Mouse (Mus musculus) midbrain, embryonic 13.5 days (tissue): Measurements from ENCODE around the gene Ascc1. TPM values are rescaled to one million over a fixed set of nuclear protein-coding genes. Genes with fewer than 3 reads are reported as not detected.

Source experiments
- ATAC-seq: fragments of 200-750 bp; cut with Nextera tagmentation; 2 replicates; pipeline ENCODE4 v1.8.0; 2017; ENCODE audit warnings: mild to moderate bottlenecking, moderate TSS enrichment, moderate library complexity
- H3K27ac ChIP-seq: fragments of 300-500 bp; sonication (generic); 2 replicates; pipeline ENCODE4 v1.5.1; 2015; ENCODE audit warnings: inconsistent platforms, mild to moderate bottlenecking, moderate library complexity
- H3K27me3 ChIP-seq: fragments of 300-500 bp; sonication (generic); 2 replicates; pipeline ENCODE4 v1.6.1; 2015; ENCODE audit warnings: mild to moderate bottlenecking, inconsistent platforms
- H3K36me3 ChIP-seq: fragments of 300-500 bp; sonication (generic); 2 replicates; pipeline ENCODE4 v1.6.1; 2015; ENCODE audit warnings: mild to moderate bottlenecking, inconsistent platforms
- H3K4me1 ChIP-seq: fragments of 300-500 bp; sonication (generic); replicated peaks from 2 replicates; pipeline ENCODE4 v1.6.1; 2015; ENCODE audit warnings: inconsistent platforms
- H3K4me2 ChIP-seq: fragments of 300-500 bp; sonication (generic); replicated peaks from 2 replicates; pipeline ENCODE4 v1.6.1; 2015; ENCODE audit warnings: moderate library complexity, mild to moderate bottlenecking, inconsistent platforms
- H3K4me3 ChIP-seq: fragments of 300-500 bp; sonication (generic); replicated peaks from 2 replicates; pipeline ENCODE4 v1.5.1; 2015; ENCODE audit warnings: mild to moderate bottlenecking, inconsistent platforms
- H3K9ac ChIP-seq: fragments of 300-500 bp; sonication (generic); replicated peaks from 2 replicates; pipeline ENCODE4 v1.6.1; 2015; ENCODE audit warnings: mild to moderate bottlenecking, inconsistent platforms
- H3K9me3 ChIP-seq: fragments of 300-500 bp; sonication (generic); 2 replicates; pipeline ENCODE4 v1.6.1; 2016; ENCODE audit warnings: mild to moderate bottlenecking, inconsistent platforms
- WGBS: fragments of 180-500 bp; shearing (Covaris S2); methylation state at CpG from one replicate; pipeline ENCODE4 v1.1.7; 2015; 5-methylcytosine and 5-hydroxymethylcytosine counted together
- polyA plus RNA-seq: library from polyadenylated mRNA; unstranded; fragments of >200 nt; fragmentation: Nextera tagmentation; extraction: Ambion mirVana; gene quantifications from 2 replicates; pipeline ENCODE4 v1.2.1, GENCODE M21; 2015

The Ascc1 gene
- polyA plus RNA-seq, 1 experiment from 2014 or later: 50.6 TPM

GRCm38 (mm10) chr10:60027619-60028084 is 25.0 kb downstream of the Ascc1 start:
- Histone ChIP-seq H3K4me2 (no peak overlapping the region), H3K27ac (peak overlapping the region; percentile 11; the same call in 1 of the 2 replicates), H3K9me3 (no peaks in the 10 kb centered on the region), H3K36me3 (0 out of 2 replicates have a peak, but pooled peaks cover 2% of the 10 kb centered on the region), H3K27me3 (no peaks in the 10 kb centered on the region), H3K4me1 (peaks cover 32% of the 10 kb centered on the region), H3K4me3 (no peak overlapping the region), H3K9ac (no peak overlapping the region)
- 59% methylated on average over 2 of the region's 2 CpGs for WGBS
- ATAC-seq: no peak

DNA sequence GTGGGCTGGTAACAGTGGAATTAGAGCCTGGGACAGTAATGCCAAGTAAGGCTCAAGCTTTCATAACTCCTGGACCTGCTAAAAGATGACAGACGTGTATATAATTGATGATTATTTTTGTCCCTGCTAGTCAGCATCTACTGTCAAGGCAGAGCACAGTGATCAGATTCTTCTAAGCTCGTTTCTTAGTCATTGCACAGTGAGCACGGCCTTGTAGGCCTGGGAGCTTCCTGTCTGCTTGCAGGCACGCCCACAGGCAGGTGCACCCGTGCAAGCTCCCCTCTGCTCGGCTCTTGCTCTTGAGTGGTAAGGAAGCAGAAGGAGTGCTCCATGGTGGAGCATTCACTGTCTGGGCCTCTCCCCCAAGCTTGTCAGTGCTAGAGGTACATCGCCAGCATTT is 25.6 kb downstream of the Ascc1 start:
- WGBS: 83% methylated on average over 7 of the region's 7 CpGs
- H3K9ac ChIP-seq: no peak overlapping the region
- no peak for ATAC-seq
- H3K36me3 ChIP-seq: no peaks in the 10 kb centered on the region
- H3K4me1 ChIP-seq: peaks cover 36% of the 10 kb centered on the region
- no peak overlapping the region for H3K4me2 ChIP-seq
- H3K9me3 ChIP-seq: no peaks in the 10 kb centered on the region
- H3K27ac ChIP-seq: no peak overlapping the region
- no peak overlapping the region for H3K4me3 ChIP-seq
- H3K27me3 ChIP-seq: no peaks in the 10 kb centered on the region

DNA sequence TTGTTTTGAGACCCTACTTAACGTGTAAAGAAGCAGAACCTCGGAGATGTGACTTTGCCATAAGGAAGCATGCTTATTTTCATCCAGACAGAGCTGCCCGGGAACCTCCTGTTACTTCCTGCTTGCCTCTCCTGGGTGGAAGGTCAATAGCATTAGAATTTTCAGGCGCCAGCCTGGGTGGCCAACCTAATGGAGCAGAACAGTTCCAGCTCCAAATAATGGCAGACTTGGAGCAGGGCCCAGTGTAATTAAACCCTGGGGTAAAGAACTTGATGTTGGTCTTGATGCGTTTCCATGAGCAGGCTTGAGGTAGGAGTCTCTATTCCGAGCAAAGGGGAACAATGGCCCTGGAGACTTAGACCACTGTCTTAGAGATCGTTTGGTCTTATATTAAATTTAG is 26.4 kb downstream of the Ascc1 start:
- no peak for ATAC-seq
- Histone ChIP-seq H3K27ac (no peak overlapping the region), H3K9me3 (no peaks in the 10 kb centered on the region), H3K4me1 (peaks cover 38% of the 10 kb centered on the region), H3K36me3 (no peaks in the 10 kb centered on the region), H3K4me3 (no peak overlapping the region), H3K4me2 (no peak overlapping the region), H3K9ac (no peak overlapping the region), H3K27me3 (no peaks in the 10 kb centered on the region)
- WGBS: 62% methylated on average over 7 of the region's 7 CpGs

DNA sequence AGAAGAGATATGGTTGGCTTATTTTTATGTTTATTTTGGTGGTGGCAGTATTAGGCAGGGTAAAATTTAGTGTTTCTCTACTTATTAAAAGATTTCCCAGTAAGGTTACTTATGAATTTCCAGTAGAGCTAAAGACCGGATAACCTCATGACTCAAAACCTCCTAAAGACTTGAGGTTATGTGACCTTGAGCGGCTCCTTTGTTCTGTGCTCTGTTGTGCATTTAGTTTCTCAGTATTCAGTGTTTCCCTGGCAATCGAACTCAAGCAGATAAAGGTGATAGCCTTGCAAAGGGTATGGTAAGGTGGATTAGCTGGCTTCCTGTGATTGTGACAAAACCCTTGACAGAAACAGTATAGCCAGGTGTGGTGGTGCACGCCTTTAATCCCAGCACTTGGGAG is 26.8 kb downstream of the Ascc1 start:
- WGBS: 83% methylated on average over 4 of the region's 4 CpGs
- H3K4me3 ChIP-seq: no peak overlapping the region
- H3K9ac ChIP-seq: no peak overlapping the region
- peaks cover 38% of the 10 kb centered on the region for H3K4me1 ChIP-seq
- H3K36me3 ChIP-seq: no peaks in the 10 kb centered on the region
- no peak for ATAC-seq
- H3K9me3 ChIP-seq: no peaks in the 10 kb centered on the region
- no peak overlapping the region for H3K27ac ChIP-seq
- H3K27me3 ChIP-seq: no peaks in the 10 kb centered on the region
- no peak overlapping the region for H3K4me2 ChIP-seq

- H3K27ac ChIP-seq: 0 out of 2 replicates have a peak overlapping the region, but pooled peaks have one; percentile 6
- no peak overlapping the region for H3K4me2 ChIP-seq
- peak; percentile 14; the same call in 1 of the 2 replicates for ATAC-seq
- no peaks in the 10 kb centered on the region for H3K36me3 ChIP-seq
- H3K27me3 ChIP-seq: no peaks in the 10 kb centered on the region
- no peak overlapping the region for H3K4me3 ChIP-seq
- H3K9ac ChIP-seq: no peak overlapping the region
- H3K4me1 ChIP-seq: peaks cover 31% of the 10 kb centered on the region
- no peaks in the 10 kb centered on the region for H3K9me3 ChIP-seq
- WGBS: 77% methylated on average over 8 of the region's 8 CpGs
These were observed 29.0 kb downstream of the Ascc1 start for GRCm38 (mm10) chr10:60031562-60031961.

DNA sequence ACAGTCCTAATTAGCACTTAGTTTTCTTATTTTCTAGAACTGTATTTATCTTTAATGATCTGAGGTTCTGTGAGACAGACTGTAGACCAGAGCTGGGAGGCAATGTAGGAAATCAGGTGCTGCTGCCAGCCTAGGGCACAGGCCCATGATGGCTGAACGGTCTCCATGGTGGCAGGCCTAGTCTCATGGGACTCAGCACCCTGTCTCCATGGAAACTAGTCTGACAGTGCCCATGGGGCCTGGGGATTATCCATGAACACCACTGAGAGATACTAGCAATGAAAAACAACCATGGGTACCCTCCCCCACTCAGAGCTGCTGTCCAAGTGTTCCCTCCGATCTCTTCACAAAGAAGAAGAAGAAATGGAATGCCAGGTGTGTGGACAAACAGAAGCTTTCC is 29.4 kb downstream of the Ascc1 start:
- Histone ChIP-seq H3K27ac (0 out of 2 replicates have a peak overlapping the region, but pooled peaks have one; percentile 17), H3K9ac (0 out of 2 replicates have a peak overlapping the region, but pooled peaks have one; percentile 12), H3K4me3 (no peak overlapping the region), H3K36me3 (no peaks in the 10 kb centered on the region), H3K4me2 (0 out of 2 replicates have a peak overlapping the region, but pooled peaks have one; percentile 5), H3K27me3 (no peaks in the 10 kb centered on the region), H3K9me3 (no peaks in the 10 kb centered on the region), H3K4me1 (peaks cover 27% of the 10 kb centered on the region)
- WGBS: 19% methylated on average over 2 of the region's 2 CpGs
- peak; percentile 77 for ATAC-seq

DNA sequence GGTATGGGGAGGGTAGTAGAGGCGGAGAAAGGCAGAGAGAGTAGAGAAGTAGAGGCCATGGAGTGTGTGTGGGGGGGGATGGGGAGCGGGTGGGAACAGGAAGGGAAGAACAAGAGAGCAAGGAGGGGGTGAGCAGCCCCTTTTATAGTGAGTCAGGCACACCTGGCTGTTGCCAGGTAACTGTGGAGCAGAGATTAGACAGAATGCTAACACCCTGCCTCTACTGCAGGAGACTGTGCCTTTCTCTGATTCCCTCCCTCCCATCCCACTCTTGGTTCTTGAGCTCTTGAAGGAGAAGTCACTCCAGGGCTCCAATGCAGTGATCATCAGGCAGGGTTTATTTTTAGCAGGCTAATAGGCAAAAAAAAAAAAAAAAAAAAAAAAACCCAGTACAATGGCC is 30.0 kb downstream of the Ascc1 start:
- Histone ChIP-seq H3K27me3 (no peaks in the 10 kb centered on the region), H3K27ac (peak overlapping the region; percentile 17; the same call in 1 of the 2 replicates), H3K4me3 (no peak overlapping the region), H3K36me3 (no peaks in the 10 kb centered on the region), H3K4me2 (no peak overlapping the region), H3K4me1 (peaks cover 22% of the 10 kb centered on the region), H3K9ac (no peak overlapping the region), H3K9me3 (no peaks in the 10 kb centered on the region)
- 51% methylated on average over 2 of the region's 2 CpGs for WGBS
- peak; percentile 49 for ATAC-seq

GRCm38 (mm10) chr10:60033064-60033463 is 30.5 kb downstream of the Ascc1 start:
- H3K9me3 ChIP-seq: no peaks in the 10 kb centered on the region
- no peak overlapping the region for H3K9ac ChIP-seq
- ATAC-seq: no peak
- H3K36me3 ChIP-seq: no peaks in the 10 kb centered on the region
- 38% methylated on average over 5 of the region's 5 CpGs for WGBS
- H3K4me3 ChIP-seq: no peak overlapping the region
- H3K4me1 ChIP-seq: peaks cover 18% of the 10 kb centered on the region
- no peak overlapping the region for H3K4me2 ChIP-seq
- H3K27ac ChIP-seq: peak overlapping the region; percentile 51; the same call in 1 of the 2 replicates
- no peaks in the 10 kb centered on the region for H3K27me3 ChIP-seq

GRCm38 (mm10) chr10:60034621-60035020 is 32.0 kb downstream of the Ascc1 start:
- no peak overlapping the region for H3K4me2 ChIP-seq
- no peak overlapping the region for H3K4me3 ChIP-seq
- no peaks in the 10 kb centered on the region for H3K27me3 ChIP-seq
- H3K4me1 ChIP-seq: peaks cover 18% of the 10 kb centered on the region
- WGBS: 86% methylated on average over 3 of the region's 3 CpGs
- no peak overlapping the region for H3K9ac ChIP-seq
- no peaks in the 10 kb centered on the region for H3K36me3 ChIP-seq
- ATAC-seq: 0 out of 2 replicates have a peak, but pooled peaks have one; percentile 40
- H3K27ac ChIP-seq: no peak overlapping the region
- no peaks in the 10 kb centered on the region for H3K9me3 ChIP-seq

- Histone ChIP-seq H3K9ac (no peak overlapping the region), H3K4me3 (no peak overlapping the region), H3K9me3 (no peaks in the 10 kb centered on the region), H3K36me3 (no peaks in the 10 kb centered on the region), H3K4me2 (no peak overlapping the region), H3K27ac (no peak overlapping the region), H3K4me1 (peaks cover 18% of the 10 kb centered on the region), H3K27me3 (no peaks in the 10 kb centered on the region)
- 86% methylated on average over 4 of the region's 4 CpGs for WGBS
- ATAC-seq: no peak
These were observed 33.1 kb downstream of the Ascc1 start for GRCm38 (mm10) chr10:60035744-60036143.

DNA sequence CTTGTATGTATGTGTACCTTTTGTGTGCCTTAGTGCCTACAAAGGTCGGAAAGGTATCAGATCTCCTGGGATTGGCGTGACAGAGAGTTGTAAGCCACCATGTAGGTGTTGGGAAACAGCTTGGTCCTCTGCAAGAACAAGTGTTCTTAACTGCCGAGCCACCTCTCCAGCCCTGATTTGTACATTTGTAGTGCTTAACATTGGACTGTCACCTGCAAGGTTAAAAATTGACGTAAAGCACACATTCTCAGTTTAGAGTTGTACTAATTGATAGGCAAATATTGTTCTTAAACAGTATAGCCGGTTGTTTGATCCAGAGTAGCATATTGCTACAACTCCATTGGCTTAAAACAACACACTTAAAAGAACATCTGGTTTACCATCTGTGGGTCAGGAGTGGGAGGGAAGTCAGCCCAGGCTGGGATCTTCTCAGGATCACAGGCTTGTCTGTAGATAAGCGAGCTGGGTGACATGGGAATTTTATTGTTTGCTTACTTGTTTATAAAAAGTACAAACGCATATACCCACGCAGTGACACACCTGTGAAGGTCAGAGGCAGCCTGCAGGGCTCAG is 39.8 kb downstream of the Ascc1 start:
- H3K4me1 ChIP-seq: peaks cover 2% of the 10 kb centered on the region
- H3K4me3 ChIP-seq: no peak overlapping the region
- ATAC-seq: no peak
- no peaks in the 10 kb centered on the region for H3K9me3 ChIP-seq
- H3K9ac ChIP-seq: no peak overlapping the region
- no peak overlapping the region for H3K27ac ChIP-seq
- whole genome bisulfite sequencing: 94% methylated on average over 8 of the region's 8 CpGs
- no peak overlapping the region for H3K4me2 ChIP-seq
- H3K36me3 ChIP-seq: no peaks in the 10 kb centered on the region
- peaks cover 12% of the 10 kb centered on the region for H3K27me3 ChIP-seq

DNA sequence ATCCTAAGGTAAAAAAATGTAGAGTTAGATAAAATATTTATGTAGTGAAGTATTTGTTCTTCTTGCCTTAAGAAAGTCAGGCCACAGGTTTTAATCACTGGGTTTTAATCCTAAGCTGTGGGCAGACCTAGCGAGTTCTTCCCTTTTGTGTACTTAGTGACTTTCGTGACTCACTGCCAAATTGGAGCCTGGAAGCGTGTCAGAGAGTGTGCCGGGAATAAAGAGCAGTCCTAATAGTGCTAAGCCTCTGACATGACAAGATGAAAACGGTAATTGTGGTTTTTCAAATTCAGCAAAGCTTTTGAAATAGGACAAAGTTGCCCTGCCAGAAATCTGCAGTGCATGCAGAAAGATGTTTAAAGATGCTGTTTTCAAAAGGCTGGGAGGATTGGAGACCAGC is 44.1 kb downstream of the Ascc1 start:
- Histone ChIP-seq H3K27me3 (peaks cover 19% of the 10 kb centered on the region), H3K27ac (no peak overlapping the region), H3K4me2 (no peak overlapping the region), H3K9me3 (no peaks in the 10 kb centered on the region), H3K4me1 (peaks cover 6% of the 10 kb centered on the region), H3K9ac (no peak overlapping the region), H3K36me3 (0 out of 2 replicates have a peak, but pooled peaks cover 5% of the 10 kb centered on the region), H3K4me3 (no peak overlapping the region)
- no peak for ATAC-seq
- WGBS: 17% methylated on average over 5 of the region's 5 CpGs
